Mouse (Mus musculus) spleen, adult 2 months (tissue): ENCODE data around the gene Npff.

Source experiments
- CTCF ChIP-seq: fragments of 200-500 bp; IDR thresholded peaks from 2 replicates; pipeline ENCODE4 v1.5.1; 2011; ENCODE audit warnings: mild to moderate bottlenecking, inconsistent platforms; ENCODE audit not compliant: insufficient read depth, insufficient read length, insufficient replicate concordance; ENCODE audit errors: extremely low read depth
- POLR2A ChIP-seq: fragments of 200-500 bp; IDR thresholded peaks from 2 replicates; pipeline ENCODE4 v1.6.1; 2011; ENCODE audit warnings: low read depth, low read length, inconsistent platforms

GRCm38 (mm10) chr15:102511285-102511833, 13.4 kb downstream of the Npff start:
- TF ChIP-seq CTCF (no peak), POLR2A (no peak)
